Mouse (Mus musculus) MEL (cell line): ENCODE results near the gene Cmya5. TPM values are rescaled to one million over a fixed set of nuclear protein-coding genes. Genes with fewer than 3 reads are reported as not detected.

Experiments used
- DNase-seq: peaks from one replicate; pipeline ENCODE4 v3.0.0; 2011; ENCODE audit warnings: low read depth, low spot score
- H3K27ac ChIP-seq: 2 replicates; pipeline ENCODE4 v1.5.1; 2012; ENCODE audit warnings: low read depth, mild to moderate bottlenecking, control low read depth, low read length, moderate library complexity; ENCODE audit not compliant: control insufficient read depth
- H3K27me3 ChIP-seq, 2 experiments: fragments of 150-350 bp in 1 of 2; sonication (generic) in 1 of 2; 2 replicates each; pipeline ENCODE4 v1.6.1; 2012; ENCODE audit warnings: low read length in 2 of 2, mild to moderate bottlenecking in 2 of 2, improper control_type of control experiment in 1 of 2, moderate library complexity in 1 of 2; ENCODE audit not compliant: insufficient read depth in 2 of 2, control insufficient read depth in 1 of 2
- H3K36me3 ChIP-seq, 2 experiments: 2 replicates each; pipeline ENCODE4 v1.6.1; 2012 to 2014; ENCODE audit warnings: low read length in 2 of 2, improper control_type of control experiment in 1 of 2, inconsistent platforms in 1 of 2, mild to moderate bottlenecking in 1 of 2; ENCODE audit not compliant: insufficient read depth in 2 of 2, control insufficient read depth in 1 of 2
- H3K4me1 ChIP-seq, 2 experiments: fragments of 150-350 bp in 1 of 2; sonication (generic) in 1 of 2; 2 replicates each; pipeline ENCODE4 v1.6.1; 2012; ENCODE audit warnings: low read length in 2 of 2, improper control_type of control experiment in 1 of 2, mild to moderate bottlenecking in 1 of 2; ENCODE audit not compliant: insufficient read depth in 2 of 2, control insufficient read depth in 1 of 2
- H3K4me3 ChIP-seq, 2 experiments: fragments of 150-350 bp in 1 of 2; sonication (generic) in 1 of 2; 2 replicates each; pipeline ENCODE4 v1.5.1; 2012; ENCODE audit warnings: low read depth in 2 of 2, low read length in 2 of 2, mild to moderate bottlenecking in 2 of 2, moderate library complexity in 2 of 2, control low read depth in 1 of 2, improper control_type of control experiment in 1 of 2; ENCODE audit not compliant: control insufficient read depth in 1 of 2, insufficient read depth in 1 of 2
- H3K79me2 ChIP-seq: 2 replicates; pipeline ENCODE4 v1.6.1; 2012; ENCODE audit warnings: mild to moderate bottlenecking, low read length, moderate library complexity; ENCODE audit not compliant: control insufficient read depth, poor library complexity, insufficient read depth
- H3K9ac ChIP-seq: 2 replicates; pipeline ENCODE4 v1.6.1; 2012; ENCODE audit warnings: low read depth, mild to moderate bottlenecking, control low read depth, low read length, moderate library complexity; ENCODE audit not compliant: control insufficient read depth, poor library complexity, severe bottlenecking
- H3K9me3 ChIP-seq: fragments of 150-350 bp; sonication (generic); replicated peaks from 2 replicates; pipeline ENCODE4 v1.6.1; 2012; ENCODE audit warnings: mild to moderate bottlenecking, low read length, improper control_type of control experiment, moderate library complexity; ENCODE audit not compliant: insufficient read depth
- CHD2 ChIP-seq: IDR thresholded peaks from 2 replicates; pipeline ENCODE4 v1.6.1; 2011; ENCODE audit warnings: low read length, improper control_type of control experiment
- CTCF ChIP-seq, 3 experiments: IDR thresholded peaks in 2 of 3; conservative IDR thresholded peaks in 1 of 3; 2 replicates each; pipeline ENCODE4 v1.5.1; 2011 to 2012; ENCODE audit warnings: low read length in 3 of 3, low read depth in 2 of 3, mild to moderate bottlenecking in 2 of 3, improper control_type of control experiment in 1 of 3, inconsistent platforms in 1 of 3, mixed read lengths in 1 of 3, moderate library complexity in 1 of 3; ENCODE audit not compliant: control insufficient read depth in 1 of 3, insufficient read depth in 1 of 3, poor library complexity in 1 of 3, severe bottlenecking in 1 of 3
- E2F4 ChIP-seq: IDR thresholded peaks from 2 replicates; pipeline ENCODE4 v1.6.1; 2011; ENCODE audit warnings: low read depth, low read length, improper control_type of control experiment, borderline replicate concordance
- ELF1 ChIP-seq: IDR thresholded peaks from 2 replicates; pipeline ENCODE4 v1.6.1; 2014; ENCODE audit warnings: low read depth, mild to moderate bottlenecking, inconsistent platforms, low read length, improper control_type of control experiment, moderate library complexity
- EP300 ChIP-seq, 2 experiments: IDR thresholded peaks; 2 replicates each; pipeline ENCODE4 v1.6.1; 2011; ENCODE audit warnings: improper control_type of control experiment in 2 of 2, low read length in 2 of 2, low read depth in 1 of 2, mild to moderate bottlenecking in 1 of 2
- ETS1 ChIP-seq: IDR thresholded peaks from 2 replicates; pipeline ENCODE4 v1.6.1; 2012; ENCODE audit warnings: low read depth, mild to moderate bottlenecking, inconsistent platforms, low read length, improper control_type of control experiment, moderate library complexity
- GABPA ChIP-seq: IDR thresholded peaks from 2 replicates; pipeline ENCODE4 v1.6.1; 2012; ENCODE audit warnings: low read depth, mild to moderate bottlenecking, inconsistent platforms, low read length, improper control_type of control experiment, moderate library complexity
- GATA1 ChIP-seq: IDR thresholded peaks from 2 replicates; pipeline ENCODE4 v1.6.1; 2011; ENCODE audit warnings: low read depth, low read length, improper control_type of control experiment
- JUND ChIP-seq: IDR thresholded peaks from 2 replicates; pipeline ENCODE4 v1.6.1; 2011; ENCODE audit warnings: low read depth, mild to moderate bottlenecking, improper control_type of control experiment, low read length
- KAT2A ChIP-seq: conservative IDR thresholded peaks from 2 replicates; pipeline ENCODE4 v1.6.1; 2012; ENCODE audit warnings: low read depth, low read length, improper control_type of control experiment, inconsistent platforms
- MAFK ChIP-seq: IDR thresholded peaks from 2 replicates; pipeline ENCODE4 v1.6.1; 2011; ENCODE audit warnings: low read depth, mild to moderate bottlenecking, low read length, improper control_type of control experiment, borderline replicate concordance
- MAX ChIP-seq: IDR thresholded peaks from 2 replicates; pipeline ENCODE4 v1.6.1; 2011; ENCODE audit warnings: low read length, improper control_type of control experiment
- MAZ ChIP-seq: IDR thresholded peaks from 2 replicates; pipeline ENCODE4 v1.6.1; 2012; ENCODE audit warnings: low read depth, mild to moderate bottlenecking, inconsistent platforms, low read length, improper control_type of control experiment
- MXI1 ChIP-seq: IDR thresholded peaks from 2 replicates; pipeline ENCODE4 v1.6.1; 2011; ENCODE audit warnings: mild to moderate bottlenecking, low read depth, low read length, improper control_type of control experiment
- MYB ChIP-seq: IDR thresholded peaks from 2 replicates; pipeline ENCODE4 v1.6.1; 2011; ENCODE audit warnings: mild to moderate bottlenecking, low read depth, low read length, improper control_type of control experiment
- MYC ChIP-seq: IDR thresholded peaks from 2 replicates; pipeline ENCODE4 v1.6.1; 2011; ENCODE audit warnings: low read depth, mild to moderate bottlenecking, low read length, improper control_type of control experiment, moderate library complexity
- NELFE ChIP-seq: IDR thresholded peaks from 2 replicates; pipeline ENCODE4 v1.6.1; 2011; ENCODE audit warnings: low read depth, low read length, improper control_type of control experiment
- NRF1 ChIP-seq: IDR thresholded peaks from 2 replicates; pipeline ENCODE4 v1.6.1; 2014; ENCODE audit warnings: low read depth, mild to moderate bottlenecking, inconsistent platforms, low read length, improper control_type of control experiment, moderate library complexity; ENCODE audit not compliant: poor library complexity, insufficient read depth, severe bottlenecking
- POLR2A ChIP-seq, 2 experiments: IDR thresholded peaks; 2 replicates each; pipeline ENCODE4 v1.6.1; 2011 to 2012; ENCODE audit warnings: low read length in 2 of 2, mild to moderate bottlenecking in 2 of 2, control low read depth in 1 of 2, improper control_type of control experiment in 1 of 2, low read depth in 1 of 2, moderate library complexity in 1 of 2; ENCODE audit not compliant: control insufficient read depth in 1 of 2, insufficient read depth in 1 of 2, poor library complexity in 1 of 2
- RAD21 ChIP-seq: IDR thresholded peaks from 2 replicates; pipeline ENCODE4 v1.6.1; 2011; ENCODE audit warnings: mild to moderate bottlenecking, low read depth, low read length, improper control_type of control experiment
- RCOR1 ChIP-seq: IDR thresholded peaks from 2 replicates; pipeline ENCODE4 v1.6.1; 2012; ENCODE audit warnings: low read depth, mild to moderate bottlenecking, inconsistent platforms, low read length, improper control_type of control experiment
- SMC3 ChIP-seq: IDR thresholded peaks from 2 replicates; pipeline ENCODE4 v1.6.1; 2011; ENCODE audit warnings: low read depth, low read length, improper control_type of control experiment
- TAL1 ChIP-seq: IDR thresholded peaks from 2 replicates; pipeline ENCODE4 v1.6.1; 2012; ENCODE audit warnings: mild to moderate bottlenecking, inconsistent platforms, low read length, moderate library complexity, mixed read lengths
- TBP ChIP-seq: IDR thresholded peaks from 2 replicates; pipeline ENCODE4 v1.8.0; 2011; ENCODE audit warnings: low read depth, low read length, improper control_type of control experiment
- TCF12 ChIP-seq: IDR thresholded peaks from 2 replicates; pipeline ENCODE4 v1.6.1; 2014; ENCODE audit warnings: low read depth, mild to moderate bottlenecking, inconsistent platforms, low read length, improper control_type of control experiment, moderate library complexity
- USF2 ChIP-seq, 2 experiments: IDR thresholded peaks; 2 replicates each; pipeline ENCODE4 v1.6.1; 2011 to 2012; ENCODE audit warnings: improper control_type of control experiment in 2 of 2, low read length in 2 of 2, borderline replicate concordance in 1 of 2, inconsistent platforms in 1 of 2, low read depth in 1 of 2, mild to moderate bottlenecking in 1 of 2; ENCODE audit not compliant: insufficient read depth in 1 of 2
- ZKSCAN1 ChIP-seq: IDR thresholded peaks from 2 replicates; pipeline ENCODE4 v1.6.1; 2012; ENCODE audit warnings: low read depth, mild to moderate bottlenecking, inconsistent platforms, low read length, improper control_type of control experiment, moderate library complexity
- ZNF384 ChIP-seq: IDR thresholded peaks from 2 replicates; pipeline ENCODE4 v1.6.1; 2012; ENCODE audit warnings: low read depth, mild to moderate bottlenecking, inconsistent platforms, low read length, improper control_type of control experiment
- polyA plus RNA-seq, 2 experiments: library from polyadenylated mRNA; stranded (reverse) in 1 of 2; unstranded in 1 of 2; fragments of >175 nt in 1 of 2; fragments of >200 nt in 1 of 2; gene quantifications; 2 replicates each; pipeline versions ENCODE4 v1.2.1 to v1.2.4; 2012; ENCODE audit warnings: low replicate concordance in 2 of 2, low read depth in 1 of 2; ENCODE audit not compliant: insufficient read length in 2 of 2, insufficient read depth in 1 of 2, missing spikeins in 1 of 2
- total RNA-seq: library from RNA; depleted of rRNA; stranded (reverse); fragments of 300-350 nt; gene quantifications from 2 replicates; pipeline ENCODE4 v1.2.3, GENCODE M21; 2012

Cmya5 gene
- total and polyA plus RNA-seq, 3 experiments = under 0.01 TPM; not detected in 2

- H3K79me2 ChIP-seq = no peaks in the 10 kb centered on the region
- H3K9ac ChIP-seq = no peak overlapping the region
- H3K27me3 ChIP-seq = peaks cover 0 to 2% of the 10 kb centered on the region in 2 experiments; a peak in 2 of 4 replicates
- TF ChIP-seq JUND (no peak), MAX (no peak), USF2 (IDR thresholded peaks at IDR 0.05; ENCODE audit: borderline replicate concordance in 1 of 2, insufficient read depth in 1 of 2, low read depth in 1 of 2, low read length in 2 of 2) (no peak), RCOR1 (no peak), EP300 (IDR thresholded peaks at IDR 0.05; ENCODE audit: low read depth in 1 of 2, low read length in 2 of 2) (no peak), ETS1 (no peak), TCF12 (no peak), MAFK (no peak), ELF1 (no peak), ZKSCAN1 (no peak), TBP (no peak), KAT2A (no peak), CTCF (IDR thresholded peaks at IDR 0.05 in 2 of 3, conservative IDR thresholded peaks at IDR 0.05 in 1 of 3; ENCODE audit: control insufficient read depth in 1 of 3, insufficient read depth in 1 of 3, low read depth in 2 of 3, low read length in 3 of 3, poor library complexity in 1 of 3, severe bottlenecking in 1 of 3) (no peak), E2F4 (no peak), ZNF384 (no peak), NELFE (no peak), MYC (no peak), SMC3 (no peak), CHD2 (no peak)
- H3K4me3 ChIP-seq = no peak overlapping the region
- no peak for DNase-seq
- H3K27ac ChIP-seq = no peak overlapping the region
- H3K9me3 ChIP-seq = no peaks in the 10 kb centered on the region
- H3K36me3 ChIP-seq = no peaks in the 10 kb centered on the region; a peak in 1 of 4 replicates
- peaks cover 0 to 2% of the 10 kb centered on the region in 2 experiments; a peak in 1 of 4 replicates for H3K4me1 ChIP-seq
Observed at GRCm38 (mm10) chr13:93060437-93060836, 84.1 kb downstream of the Cmya5 start.

- H3K9ac ChIP-seq = no peak overlapping the region
- H3K9me3 ChIP-seq = no peaks in the 10 kb centered on the region
- no peak for DNase-seq
- no peak overlapping the region for H3K27ac ChIP-seq
- no peaks in the 10 kb centered on the region; a peak in 1 of 4 replicates for H3K36me3 ChIP-seq
- no peak overlapping the region for H3K4me3 ChIP-seq
- peaks cover 0 to 4% of the 10 kb centered on the region in 2 experiments; a peak in 2 of 4 replicates for H3K27me3 ChIP-seq
- H3K4me1 ChIP-seq = peaks cover 0 to 2% of the 10 kb centered on the region in 2 experiments; a peak in 1 of 4 replicates
- TF ChIP-seq MAZ (no peak), KAT2A (no peak), GATA1 (no peak), RCOR1 (no peak), RAD21 (no peak), MAX (no peak), GABPA (no peak), MXI1 (no peak), TBP (no peak), MYB (no peak), E2F4 (no peak), NRF1 (no peak), CTCF (IDR thresholded peaks at IDR 0.05 in 2 of 3, conservative IDR thresholded peaks at IDR 0.05 in 1 of 3; ENCODE audit: control insufficient read depth in 1 of 3, insufficient read depth in 1 of 3, low read depth in 2 of 3, low read length in 3 of 3, poor library complexity in 1 of 3, severe bottlenecking in 1 of 3) (no peak), ETS1 (no peak), TCF12 (no peak), POLR2A (IDR thresholded peaks at IDR 0.05; ENCODE audit: control insufficient read depth in 1 of 2, insufficient read depth in 1 of 2, low read depth in 1 of 2, low read length in 2 of 2, poor library complexity in 1 of 2) (no peak), TAL1 (no peak), NELFE (no peak)
- no peaks in the 10 kb centered on the region for H3K79me2 ChIP-seq
Observed at GRCm38 (mm10) chr13:93058551-93059011, 85.9 kb downstream of the Cmya5 start.
